Mouse (Mus musculus) adrenal gland, adult 18-20 months (tissue): ENCODE measurements around the gene Gm10670. TPM values are rescaled to one million over a fixed set of nuclear protein-coding genes. Genes with fewer than 3 reads are reported as not detected.
"Not testable (repeated sequence)": the region's sequence is repeated elsewhere in the genome, so short reads cannot be mapped to it uniquely, and the experiment has no call there.

ENCODE experiments used
- DNase-seq, 2 experiments: peaks; one replicate each; pipeline ENCODE4 v3.0.0; 2021 to 2022; ENCODE audit warnings: low spot score in 2 of 2
- long read RNA-seq, 2 experiments: library from polyadenylated mRNA; stranded (forward); transcript quantifications; one replicate each; pipeline ENCODE4 v2.0.0; 2021
- total RNA-seq, 2 experiments: library from RNA; stranded (reverse); gene quantifications; 1 replicate in 1 of 2; 2 replicates in 1 of 2; pipeline ENCODE4 v1.2.3; 2021

The Gm10670 gene
- total RNA-seq: not detected
- long read RNA-seq, experiment 1: 0 reads
- long read RNA-seq, experiment 2: 0 reads

DNA sequence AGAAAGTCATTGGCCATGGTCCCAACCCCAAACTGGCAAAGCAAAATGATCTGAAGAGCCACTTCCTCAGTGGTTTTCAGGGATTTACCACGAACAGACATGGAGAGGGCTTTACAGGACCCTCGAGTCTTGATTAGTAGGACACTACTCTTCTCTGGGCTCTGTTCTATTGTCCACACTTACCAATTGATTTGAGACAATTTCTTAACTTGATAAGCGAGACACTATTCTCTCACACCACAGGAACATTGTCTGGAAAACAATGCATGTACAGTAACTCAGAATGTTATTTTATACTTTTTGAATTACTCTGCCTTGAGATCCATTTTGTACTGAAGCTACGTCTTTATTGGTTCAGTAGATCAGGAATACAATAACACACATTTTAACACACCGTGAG lies at the start of gene Gm10670:
TSS of gene Gm10670 (minus strand) at position 101 of the 400 bp plus-strand sequence.
- DNase-seq: not testable (repeated sequence)

DNA sequence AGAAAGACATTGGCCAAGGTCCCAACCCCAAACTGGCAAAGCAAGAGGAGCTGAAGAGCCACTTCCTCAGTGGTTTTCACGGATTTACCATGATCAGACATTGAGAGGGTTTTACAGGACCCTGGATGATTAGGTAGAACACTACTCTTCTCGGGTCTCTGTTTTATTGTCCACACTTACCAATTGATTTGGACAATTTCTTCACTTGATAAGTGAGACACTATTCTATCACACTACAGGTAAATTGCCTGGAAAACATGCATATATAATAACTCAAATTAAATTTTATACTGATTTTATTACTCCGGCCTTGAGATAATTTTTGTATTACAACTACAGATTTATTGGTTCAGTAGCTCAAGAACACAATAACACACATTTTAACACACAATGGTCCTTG lies 35.7 kb upstream of the Gm10670 start, which contains the start of gene Vmn1r103:
TSS of gene Vmn1r103 (minus strand) at position 101 of the 400 bp plus-strand sequence.
- DNase-seq: not testable (repeated sequence)

DNA sequence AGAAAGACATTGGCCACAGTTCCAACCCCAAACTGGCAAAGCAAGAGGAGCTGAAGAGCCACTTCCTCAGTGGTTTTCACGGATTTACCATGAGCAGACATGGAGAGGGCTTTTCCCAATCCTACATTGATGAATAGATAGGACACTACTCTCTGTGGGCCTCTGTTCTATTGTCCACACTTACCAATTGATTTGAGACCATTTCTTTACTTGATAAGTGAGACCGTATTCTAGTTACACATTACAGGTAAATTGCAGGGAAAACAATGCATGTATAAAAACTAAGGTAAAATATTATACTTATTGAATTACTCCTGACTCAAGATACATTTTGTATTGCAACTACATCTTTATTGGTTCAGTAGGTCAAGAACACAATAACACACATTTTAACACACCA lies 32.2 kb downstream of the Gm10670 start, which contains the start of gene Vmn1r101:
TSS of gene Vmn1r101 (minus strand) at position 101 of the 400 bp plus-strand sequence.
- DNase-seq: not testable (repeated sequence)

Other genes with a start within 250 kb of the Gm10670 start
- gene Gm4498, start 241.1 kb downstream of the Gm10670 start, total RNA-seq: not detected
- gene Gm5890, start 212.1 kb downstream of the Gm10670 start, total RNA-seq: not detected
- not detected for gene Gm4133, start 140.9 kb downstream of the Gm10670 start, total RNA-seq
- not detected for gene Gm5728, start 99.5 kb downstream of the Gm10670 start, total RNA-seq
- not detected for gene Vmn1r100, start 57.0 kb downstream of the Gm10670 start, total RNA-seq
- not detected for gene Vmn1r101, start 32.3 kb downstream of the Gm10670 start, total RNA-seq
- not detected for gene Vmn1r103, start 35.6 kb upstream of the Gm10670 start, total RNA-seq
- gene Vmn1r104, start 58.9 kb upstream of the Gm10670 start, total RNA-seq: not detected
- gene Gm5726, start 70.8 kb upstream of the Gm10670 start, total RNA-seq: not detected
- gene Gm4141, start 101.3 kb upstream of the Gm10670 start, total RNA-seq: not detected
- gene Gm4513, start 124.1 kb upstream of the Gm10670 start, total RNA-seq: not detected
- not detected for gene Vmn1r107, start 194.0 kb upstream of the Gm10670 start, total RNA-seq
- gene Vmn1r111, start 228.3 kb upstream of the Gm10670 start, total RNA-seq: not detected